Mouse (Mus musculus) embryonic fibroblast, embryonic 13.5 days (primary cell): ENCODE results near the gene Efna3.

Experiments
- CTCF ChIP-seq: IDR thresholded peaks from 2 replicates; pipeline ENCODE4 v1.5.1; 2011; ENCODE audit warnings: mild to moderate bottlenecking, control low read depth, low read length, moderate library complexity, borderline replicate concordance; ENCODE audit not compliant: insufficient read depth
- POLR2A ChIP-seq: IDR thresholded peaks from 2 replicates; pipeline ENCODE4 v1.6.1; 2011; ENCODE audit warnings: low read depth, mild to moderate bottlenecking, control low read depth, low read length, moderate library complexity

DNA sequence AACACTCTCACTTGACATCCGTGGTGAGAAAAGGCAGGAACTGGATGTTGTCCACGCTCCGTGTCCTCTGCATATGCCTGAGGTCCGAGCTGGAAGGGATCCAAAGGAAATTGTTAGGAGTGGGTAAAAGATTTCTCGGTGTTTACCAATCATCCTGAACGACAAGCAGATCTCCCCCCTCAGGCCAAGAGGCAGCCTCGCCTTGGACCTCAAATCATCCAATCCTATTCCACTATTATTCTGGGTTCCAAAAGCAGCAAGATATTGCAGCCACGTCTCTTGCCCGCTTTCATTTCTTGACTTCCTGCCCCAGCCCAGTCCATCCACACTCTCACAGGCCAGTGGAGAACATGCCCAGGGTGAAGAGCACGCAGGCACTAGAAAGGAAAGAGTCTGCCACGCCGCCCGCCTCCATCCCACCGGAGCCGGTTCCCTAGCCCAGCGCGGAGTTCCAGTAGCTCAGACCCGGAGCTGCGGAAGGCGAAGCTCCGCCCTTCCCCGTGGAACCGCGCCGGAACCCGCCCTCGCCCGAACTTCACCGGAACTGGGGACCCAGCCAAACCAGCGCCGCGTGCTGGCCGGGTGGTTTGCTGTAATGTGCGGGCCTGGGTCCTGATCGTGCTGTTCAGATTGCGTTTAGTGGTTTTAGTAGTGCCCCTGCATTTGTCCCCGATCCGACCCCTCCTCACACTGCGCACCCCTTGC, 52.6 kb downstream of the Efna3 start, which contains the start of gene Slc50a1:
- TF ChIP-seq CTCF (peak; percentile 16; the same call in 1 of the 2 replicates), POLR2A (peak; percentile 88)
